Mouse (Mus musculus): ENCODE data around the gene Nsg2. TPM values are rescaled to one million over a fixed set of nuclear protein-coding genes. Genes with fewer than 3 reads are reported as not detected.

Nsg2 gene
- total and polyA plus RNA-seq, 2 experiments from 2014 or later, result 641 to 1,042 TPM

DNA sequence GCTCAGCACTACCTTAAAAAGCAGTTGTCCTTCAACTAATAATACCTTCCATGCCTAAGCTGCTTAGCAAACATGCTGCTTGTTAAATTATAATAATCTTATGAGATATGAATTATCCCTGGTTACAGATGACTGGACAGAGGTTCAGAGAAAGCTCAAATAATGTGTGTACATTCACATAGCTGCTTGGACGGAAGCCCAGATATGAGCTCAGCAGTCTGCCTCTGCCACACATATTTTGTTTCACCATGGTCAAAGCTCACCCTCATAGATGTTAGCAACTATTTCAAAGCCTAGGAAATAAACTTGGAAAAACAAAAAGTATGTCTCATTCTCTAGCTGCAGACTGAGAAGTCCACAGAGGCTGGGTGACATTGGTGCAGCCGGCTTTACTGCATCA lies 74.9 kb downstream of the Nsg2 start:
- H3K4me1 ChIP-seq (ENCODE audit: insufficient read depth, low read length), result peaks cover 2% of the 10 kb centered on the region; the same call in 1 of the 2 replicates
- no peaks in the 10 kb centered on the region for H3K27me3 ChIP-seq (ENCODE audit: insufficient read depth, low read length)
- H3K27ac ChIP-seq (ENCODE audit: low read depth, low read length), result peak overlapping the region; percentile 6; the same call in 1 of the 2 replicates
- TF ChIP-seq CTCF (IDR thresholded peaks at IDR 0.05), result no peak
- H3K4me2 ChIP-seq (ENCODE audit: low read depth, low read length, poor library complexity, severe bottlenecking), result no peak overlapping the region
- no peak overlapping the region for H3K9ac ChIP-seq (replicated peaks; ENCODE audit: low read length, poor library complexity, severe bottlenecking)
- no peak overlapping the region for H3K4me3 ChIP-seq (ENCODE audit: low read depth, low read length)
- DNase-seq (ENCODE audit: low spot score) (peak; percentile 26), ATAC-seq (ENCODE audit: low FRiP score) (no peak)
- H3K9me3 ChIP-seq (ENCODE audit: low read length), result no peaks in the 10 kb centered on the region
- H3K36me3 ChIP-seq (ENCODE audit: insufficient read depth, low read length), result no peaks in the 10 kb centered on the region
- WGBS, result 67% methylated on average over 2 of the region's 2 CpGs

- H3K9ac ChIP-seq (replicated peaks; ENCODE audit: low read length, poor library complexity, severe bottlenecking), result no peak overlapping the region
- H3K27ac ChIP-seq (ENCODE audit: low read depth, low read length), result no peak overlapping the region
- no peak overlapping the region for H3K4me3 ChIP-seq (ENCODE audit: low read depth, low read length)
- ATAC-seq (ENCODE audit: low FRiP score) (no peak), DNase-seq (ENCODE audit: low spot score) (no peak)
- no peak overlapping the region for H3K4me2 ChIP-seq (ENCODE audit: low read depth, low read length, poor library complexity, severe bottlenecking)
- H3K4me1 ChIP-seq (ENCODE audit: insufficient read depth, low read length), result peaks cover 13% of the 10 kb centered on the region; the same call in 1 of the 2 replicates
- H3K27me3 ChIP-seq (ENCODE audit: insufficient read depth, low read length), result no peaks in the 10 kb centered on the region
- H3K36me3 ChIP-seq (ENCODE audit: insufficient read depth, low read length), result no peaks in the 10 kb centered on the region
- no peak for TF ChIP-seq CTCF (IDR thresholded peaks at IDR 0.05)
- no peaks in the 10 kb centered on the region for H3K9me3 ChIP-seq (ENCODE audit: low read length)
- WGBS, result 60% methylated on average over 3 of the region's 3 CpGs
Measured at GRCm38 (mm10) chr11:32083462-32083861, 83.2 kb downstream of the Nsg2 start.

DNA sequence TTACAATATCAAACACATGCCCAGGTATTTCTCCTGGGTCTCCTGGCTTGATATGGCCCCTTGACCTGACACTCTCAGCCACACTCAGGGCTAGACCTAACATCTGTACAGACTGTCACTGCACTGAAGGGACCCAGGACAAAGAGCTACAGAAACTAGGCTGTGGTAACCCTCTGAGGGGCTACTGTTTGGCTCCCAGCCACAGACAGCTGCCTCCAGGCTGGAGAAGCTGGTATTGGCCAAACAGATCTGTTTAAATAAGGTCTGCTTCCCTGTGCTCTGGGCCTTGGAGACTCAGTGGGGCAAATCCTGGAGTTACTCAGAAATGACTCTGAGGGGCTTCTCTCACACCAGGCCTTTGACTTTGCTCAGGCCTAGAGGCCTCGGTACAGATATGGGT lies 86.3 kb downstream of the Nsg2 start:
- H3K9ac ChIP-seq (replicated peaks; ENCODE audit: low read length, poor library complexity, severe bottlenecking), result no peak overlapping the region
- no peak for TF ChIP-seq CTCF (IDR thresholded peaks at IDR 0.05)
- no peak; the same call in 1 of the 2 replicates for ATAC-seq (ENCODE audit: low FRiP score)

DNA sequence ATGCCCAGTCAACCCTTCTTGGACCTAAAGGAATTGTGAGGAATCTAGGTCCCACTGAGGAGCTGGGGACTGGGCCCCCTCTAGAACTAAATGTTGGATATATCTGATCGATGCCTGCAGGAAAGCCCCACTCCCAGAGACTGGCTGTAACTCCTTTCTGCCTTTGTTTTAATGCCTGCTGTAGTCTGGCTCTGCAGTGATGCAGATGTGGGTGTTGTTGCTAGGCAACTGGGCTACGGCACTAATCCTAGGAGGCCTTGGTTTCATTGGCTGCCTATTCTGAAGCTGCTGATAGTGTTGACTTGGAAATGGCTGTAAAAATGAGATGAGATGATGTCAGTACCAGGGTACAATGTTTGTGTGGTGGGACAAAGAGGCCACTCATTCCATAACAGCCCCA lies 87.1 kb downstream of the Nsg2 start:
- no peaks in the 10 kb centered on the region for H3K36me3 ChIP-seq (ENCODE audit: insufficient read depth, low read length)
- H3K9me3 ChIP-seq (ENCODE audit: low read length), result no peaks in the 10 kb centered on the region
- peak; percentile 94 for ATAC-seq (ENCODE audit: low FRiP score)
- H3K27me3 ChIP-seq (ENCODE audit: insufficient read depth, low read length), result no peaks in the 10 kb centered on the region
- WGBS, result 9% methylated on average over 2 of the region's 2 CpGs
- no peak for TF ChIP-seq CTCF (IDR thresholded peaks at IDR 0.05)
- peaks cover 13% of the 10 kb centered on the region; the same call in 1 of the 2 replicates for H3K4me1 ChIP-seq (ENCODE audit: insufficient read depth, low read length)
- peak overlapping the region; percentile 96 for H3K27ac ChIP-seq (ENCODE audit: low read depth, low read length)
- H3K4me2 ChIP-seq (ENCODE audit: low read depth, low read length, poor library complexity, severe bottlenecking), result no peak overlapping the region
- H3K4me3 ChIP-seq (ENCODE audit: low read depth, low read length), result no peak overlapping the region
- peak; percentile 95 for DNase-seq (ENCODE audit: low spot score)
- 0 out of 2 replicates have a peak overlapping the region, but pooled peaks have one; percentile 19 for H3K9ac ChIP-seq (replicated peaks; ENCODE audit: low read length, poor library complexity, severe bottlenecking)

More for the DNA sequence above, 86.3 kb downstream of the Nsg2 start:
- no peaks in the 10 kb centered on the region for H3K27me3 ChIP-seq (ENCODE audit: insufficient read depth, low read length)
- H3K36me3 ChIP-seq (ENCODE audit: insufficient read depth, low read length), result no peaks in the 10 kb centered on the region
- peak overlapping the region; percentile 96 for H3K27ac ChIP-seq (ENCODE audit: low read depth, low read length)
- peak; percentile 27 for DNase-seq (ENCODE audit: low spot score)
- no peak overlapping the region for H3K4me2 ChIP-seq (ENCODE audit: low read depth, low read length, poor library complexity, severe bottlenecking)
- WGBS, result 26% methylated on average over 1 of the region's 1 CpGs
- no peaks in the 10 kb centered on the region for H3K9me3 ChIP-seq (ENCODE audit: low read length)
- H3K4me1 ChIP-seq (ENCODE audit: insufficient read depth, low read length), result peaks cover 13% of the 10 kb centered on the region; the same call in 1 of the 2 replicates
- no peak overlapping the region for H3K4me3 ChIP-seq (ENCODE audit: low read depth, low read length)

DNA sequence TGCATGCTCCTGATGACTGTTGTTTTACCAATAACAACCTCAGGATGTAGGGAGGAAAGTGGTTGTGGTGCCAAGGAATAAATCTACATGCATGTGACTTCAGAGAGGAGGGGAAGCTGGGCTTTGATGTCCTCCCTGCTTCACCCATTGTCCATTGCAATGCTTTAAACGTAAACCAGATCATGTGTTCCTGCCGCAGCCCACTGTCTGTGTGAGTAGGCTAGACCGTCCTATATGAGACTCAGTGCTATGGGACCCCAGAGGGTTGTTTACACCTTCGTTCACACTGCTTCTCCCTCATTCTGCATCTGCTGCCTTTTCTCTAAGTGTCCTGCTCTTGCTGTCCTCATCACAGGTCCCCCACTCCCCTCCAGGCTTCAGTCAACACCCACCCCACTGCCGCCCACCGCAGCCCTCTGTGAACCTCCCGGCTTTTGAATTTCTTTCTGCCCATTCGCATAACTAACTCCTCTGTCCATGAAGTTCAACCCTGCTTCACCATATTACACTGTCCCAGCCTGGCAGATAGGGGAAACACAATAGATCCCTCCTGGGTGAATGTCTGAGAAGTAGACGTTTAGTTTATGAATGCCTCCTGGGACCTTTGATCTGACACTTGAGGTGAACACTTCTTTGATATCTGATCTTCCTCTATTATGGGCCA lies 87.6 kb downstream of the Nsg2 start:
- ATAC-seq (ENCODE audit: low FRiP score), result no peak; the same call in 1 of the 2 replicates
- no peak for TF ChIP-seq CTCF (IDR thresholded peaks at IDR 0.05)
- H3K4me3 ChIP-seq (ENCODE audit: low read depth, low read length), result no peak overlapping the region
- H3K9me3 ChIP-seq (ENCODE audit: low read length), result no peaks in the 10 kb centered on the region
- DNase-seq (ENCODE audit: low spot score), result no peak
- WGBS, result 40% methylated on average over 9 of the region's 9 CpGs
- no peaks in the 10 kb centered on the region for H3K27me3 ChIP-seq (ENCODE audit: insufficient read depth, low read length)
- 0 out of 2 replicates have a peak overlapping the region, but pooled peaks have one; percentile 19 for H3K9ac ChIP-seq (replicated peaks; ENCODE audit: low read length, poor library complexity, severe bottlenecking)
- peaks cover 13% of the 10 kb centered on the region; the same call in 1 of the 2 replicates for H3K4me1 ChIP-seq (ENCODE audit: insufficient read depth, low read length)
- H3K4me2 ChIP-seq (ENCODE audit: low read depth, low read length, poor library complexity, severe bottlenecking), result no peak overlapping the region
- H3K36me3 ChIP-seq (ENCODE audit: insufficient read depth, low read length), result no peaks in the 10 kb centered on the region
- peak overlapping the region; percentile 96 for H3K27ac ChIP-seq (ENCODE audit: low read depth, low read length)

- Histone ChIP-seq H3K27me3 (ENCODE audit: insufficient read depth, low read length) (no peaks in the 10 kb centered on the region), H3K4me2 (ENCODE audit: low read depth, low read length, poor library complexity, severe bottlenecking) (no peak overlapping the region), H3K27ac (ENCODE audit: low read depth, low read length) (no peak overlapping the region), H3K9me3 (ENCODE audit: low read length) (no peaks in the 10 kb centered on the region), H3K36me3 (ENCODE audit: insufficient read depth, low read length) (no peaks in the 10 kb centered on the region), H3K4me3 (ENCODE audit: low read depth, low read length) (no peak overlapping the region), H3K9ac (replicated peaks; ENCODE audit: low read length, poor library complexity, severe bottlenecking) (no peak overlapping the region), H3K4me1 (ENCODE audit: insufficient read depth, low read length) (no peaks in the 10 kb centered on the region)
- ATAC-seq (ENCODE audit: low FRiP score), result no peak
- 70% methylated on average over 4 of the region's 4 CpGs for WGBS
- no peak for TF ChIP-seq CTCF (IDR thresholded peaks at IDR 0.05)
- DNase-seq (ENCODE audit: low spot score), result no peak
Measured at GRCm38 (mm10) chr11:32095793-32096192, 95.5 kb downstream of the Nsg2 start.

All from midbrain, postnatal 0 days (tissue).